ENCODE assay signal across 19 mouse cellular contexts in the genomic region with DNA sequence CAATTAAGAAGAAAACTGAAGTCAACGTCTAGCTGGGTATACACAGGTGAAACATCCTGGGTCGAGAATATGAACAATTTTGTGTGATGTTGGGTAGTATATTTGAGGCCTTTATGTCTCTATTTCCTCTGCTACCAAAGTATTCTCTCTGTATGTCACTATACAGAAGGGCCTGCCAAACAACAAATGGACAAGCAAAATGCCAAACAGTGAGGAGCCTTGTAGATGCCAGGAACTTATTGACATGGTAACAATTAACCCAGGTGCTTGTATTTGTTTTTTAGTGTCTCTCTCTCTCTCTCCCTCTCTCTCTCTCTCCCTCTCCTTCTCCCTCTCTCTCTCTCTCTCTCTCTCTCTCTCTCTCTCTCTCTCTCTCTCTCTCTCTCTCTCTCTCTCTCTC.
"Had no signal": no experiment of that assay in that cellular context is flagged by ENCODE, and none has a peak within 500 bp of the region (broad histone marks: within the 10 kb centered on the region; RNA-seq: fewer than 3 reads in every experiment).

No protein-coding gene starts in this region.

- H3K4me1 ChIP-seq: midbrain, embryonic 10.5 days; midbrain, embryonic 12.5 days; neural tube, embryonic 13.5 days; neural tube, embryonic 15.5 days had no signal

- H3K9me3 ChIP-seq: midbrain, embryonic 10.5 days; midbrain, embryonic 12.5 days; neural tube, embryonic 13.5 days; neural tube, embryonic 15.5 days had no signal

- H3K27me3 ChIP-seq: midbrain, embryonic 12.5 days; neural tube, embryonic 13.5 days; neural tube, embryonic 15.5 days had no signal

- H3K27ac ChIP-seq: midbrain, embryonic 10.5 days; midbrain, embryonic 12.5 days; neural tube, embryonic 13.5 days; neural tube, embryonic 15.5 days had no signal

- H3K4me3 ChIP-seq: midbrain, embryonic 10.5 days; midbrain, embryonic 12.5 days; myocyte; neural tube, embryonic 13.5 days; neural tube, embryonic 15.5 days had no signal

- H3K4me2 ChIP-seq: lung, embryonic 14.5 days; midbrain, embryonic 12.5 days; neural tube, embryonic 13.5 days; neural tube, embryonic 15.5 days had no signal

- ATAC-seq: midbrain, embryonic 16.5 days had no signal

- H3K36me3 ChIP-seq: midbrain, embryonic 10.5 days; midbrain, embryonic 12.5 days; neural tube, embryonic 13.5 days; neural tube, embryonic 15.5 days had no signal

- DNase-seq: lung, adult 18-20 months; lung, embryonic 14.5 days; lung, postnatal 14 days; lung, postnatal 4 days; midbrain, embryonic 14.5 days; retina, postnatal 1 day; right cerebral cortex, adult 18-20 months; right cerebral cortex, postnatal 25 days; right cerebral cortex, postnatal 4 days; spleen, adult 18-20 months; thymus, adult 18-20 months; thymus, postnatal 14 days; thymus, postnatal 36 days had no signal

- H3K9ac ChIP-seq: lung, embryonic 14.5 days; midbrain, embryonic 12.5 days; neural tube, embryonic 13.5 days; neural tube, embryonic 15.5 days had no signal
